Mouse (Mus musculus) neural tube, embryonic 15.5 days (tissue): ENCODE measurements around the gene Gm20388. TPM values are rescaled to one million over a fixed set of nuclear protein-coding genes. Genes with fewer than 3 reads are reported as not detected.

Source experiments
- ATAC-seq: fragments of 200-750 bp; cut with Nextera tagmentation; 2 replicates; pipeline ENCODE4 v1.8.0; 2017; ENCODE audit warnings: mild to moderate bottlenecking, moderate TSS enrichment, moderate library complexity; ENCODE audit not compliant: low FRiP score
- H3K27ac ChIP-seq: fragments of 300-500 bp; sonication (generic); replicated peaks from 2 replicates; pipeline ENCODE4 v1.5.1; 2015; ENCODE audit warnings: mild to moderate bottlenecking, inconsistent platforms
- H3K27me3 ChIP-seq: fragments of 300-500 bp; sonication (generic); replicated peaks from 2 replicates; pipeline ENCODE4 v1.6.1; 2015; ENCODE audit warnings: inconsistent platforms
- H3K36me3 ChIP-seq: fragments of 300-500 bp; sonication (generic); 2 replicates; pipeline ENCODE4 v1.6.1; 2015; ENCODE audit warnings: inconsistent platforms
- H3K4me1 ChIP-seq: fragments of 300-500 bp; sonication (generic); 2 replicates; pipeline ENCODE4 v1.6.1; 2015; ENCODE audit warnings: inconsistent platforms
- H3K4me2 ChIP-seq: fragments of 300-500 bp; sonication (generic); 2 replicates; pipeline ENCODE4 v1.6.1; 2015; ENCODE audit warnings: inconsistent platforms, mild to moderate bottlenecking, moderate library complexity
- H3K4me3 ChIP-seq: fragments of 300-500 bp; sonication (generic); replicated peaks from 2 replicates; pipeline ENCODE4 v1.5.1; 2015; ENCODE audit warnings: mild to moderate bottlenecking, inconsistent platforms
- H3K9ac ChIP-seq: fragments of 300-500 bp; sonication (generic); replicated peaks from 2 replicates; pipeline ENCODE4 v1.6.1; 2015; ENCODE audit warnings: mild to moderate bottlenecking, inconsistent platforms
- H3K9me3 ChIP-seq: fragments of 300-500 bp; sonication (generic); replicated peaks from 2 replicates; pipeline ENCODE4 v1.6.1; 2016; ENCODE audit warnings: inconsistent platforms
- WGBS: fragments of 180-500 bp; shearing (Covaris S2); methylation state at CpG from one replicate; pipeline ENCODE4 v1.1.7; 2015; ENCODE audit warnings: mixed read lengths; 5-methylcytosine and 5-hydroxymethylcytosine counted together
- polyA plus RNA-seq: library from polyadenylated mRNA; unstranded; fragments of >200 nt; fragmentation: Nextera tagmentation; extraction: Ambion mirVana; gene quantifications from 2 replicates; pipeline ENCODE4 v1.2.1, GENCODE M21; 2015

Gm20388 gene
- polyA plus RNA-seq, 1 experiment from 2014 or later, result not detected

GRCm38 (mm10) chr8:124379289-124379688 lies 4468.6 kb downstream of the Gm20388 start:
- Histone ChIP-seq H3K9ac (no peak overlapping the region), H3K36me3 (peaks cover 25% of the 10 kb centered on the region), H3K4me2 (no peak overlapping the region), H3K4me3 (no peak overlapping the region), H3K27me3 (no peaks in the 10 kb centered on the region), H3K9me3 (no peaks in the 10 kb centered on the region), H3K27ac (no peak overlapping the region), H3K4me1 (peaks cover 13% of the 10 kb centered on the region)
- 67% methylated on average over 6 of the region's 6 CpGs for WGBS
- ATAC-seq, result no peak

GRCm38 (mm10) chr8:124382235-124382634 lies 4471.6 kb downstream of the Gm20388 start:
- Histone ChIP-seq H3K4me2 (peak overlapping the region; percentile 6; the same call in 1 of the 2 replicates), H3K4me1 (peaks cover 21% of the 10 kb centered on the region), H3K27me3 (no peaks in the 10 kb centered on the region), H3K4me3 (no peak overlapping the region), H3K36me3 (peaks cover 17% of the 10 kb centered on the region), H3K9ac (no peak overlapping the region), H3K9me3 (no peaks in the 10 kb centered on the region), H3K27ac (peak overlapping the region; percentile 64)
- no peak; the same call in 1 of the 2 replicates for ATAC-seq
- 36% methylated on average over 10 of the region's 10 CpGs for WGBS

DNA sequence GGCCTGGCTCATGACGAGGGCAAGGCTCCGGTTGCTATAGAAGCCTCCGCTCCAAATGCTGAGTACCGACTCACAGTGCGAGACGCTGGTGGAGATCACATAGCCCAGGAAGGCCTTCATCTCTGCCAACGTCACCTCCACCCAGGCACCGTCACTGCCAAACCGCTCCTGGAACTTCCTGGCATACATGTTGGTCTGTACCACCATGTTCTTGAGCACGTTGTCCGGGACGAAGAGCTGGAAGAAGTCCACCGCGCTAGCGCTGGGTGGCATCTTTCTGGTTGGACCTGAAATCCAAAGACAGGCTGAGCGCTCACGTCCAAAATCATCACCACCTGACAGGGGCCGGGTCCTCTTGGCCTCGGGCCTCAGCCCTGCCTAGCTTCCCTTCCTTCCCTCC lies 4473.7 kb downstream of the Gm20388 start:
- ATAC-seq, result no peak

DNA sequence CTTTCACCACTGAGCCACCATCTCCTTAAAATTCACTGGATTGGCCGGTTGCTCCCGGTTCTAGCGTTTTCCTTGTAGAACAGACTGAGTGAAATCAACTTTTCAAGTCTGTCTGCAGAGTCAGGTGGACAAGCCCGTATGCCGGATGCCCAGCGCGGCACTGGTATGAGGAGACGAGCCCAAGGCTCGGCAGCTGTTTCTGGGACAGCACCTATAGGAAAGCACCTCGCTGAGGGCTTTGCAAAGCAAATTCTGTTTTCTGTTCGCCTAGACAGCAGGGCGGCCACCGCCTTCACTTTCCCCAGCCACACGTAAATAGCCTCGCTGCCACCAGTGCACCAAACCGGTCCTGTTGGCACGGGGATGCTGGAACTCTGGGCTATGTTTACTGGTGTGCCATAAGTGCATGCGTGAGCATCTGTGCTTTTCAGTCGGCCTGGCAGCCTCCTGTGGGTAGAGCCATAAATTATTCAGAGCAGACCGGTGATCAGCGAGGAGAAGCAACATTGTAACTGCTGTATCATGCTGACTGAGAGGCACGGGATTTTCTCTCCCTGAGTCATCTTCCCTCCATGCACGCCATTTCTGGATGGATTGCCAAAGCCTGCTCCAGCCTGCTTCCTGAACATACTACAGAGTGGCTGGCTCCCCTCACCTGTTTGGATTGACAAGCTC lies 4475.7 kb downstream of the Gm20388 start:
- Histone ChIP-seq H3K27ac (peak overlapping the region; percentile 28; the same call in 1 of the 2 replicates), H3K27me3 (no peaks in the 10 kb centered on the region), H3K4me3 (no peak overlapping the region), H3K36me3 (peaks cover 5% of the 10 kb centered on the region), H3K4me2 (no peak overlapping the region), H3K9ac (no peak overlapping the region), H3K9me3 (no peaks in the 10 kb centered on the region), H3K4me1 (peaks cover 21% of the 10 kb centered on the region)
- 0 out of 2 replicates have a peak, but pooled peaks have one; percentile 33 for ATAC-seq
- WGBS, result 49% methylated on average over 23 of the region's 23 CpGs

More for the DNA sequence above, 4473.7 kb downstream of the Gm20388 start:
- Histone ChIP-seq H3K9ac (no peak overlapping the region), H3K4me3 (no peak overlapping the region), H3K4me2 (no peak overlapping the region), H3K27ac (no peak overlapping the region), H3K9me3 (no peaks in the 10 kb centered on the region), H3K4me1 (peaks cover 21% of the 10 kb centered on the region), H3K27me3 (no peaks in the 10 kb centered on the region), H3K36me3 (peaks cover 10% of the 10 kb centered on the region)
- WGBS, result 95% methylated on average over 19 of the region's 19 CpGs

GRCm38 (mm10) chr8:124389495-124389894 lies 4478.9 kb downstream of the Gm20388 start:
- Histone ChIP-seq H3K27me3 (no peaks in the 10 kb centered on the region), H3K4me1 (peaks cover 13% of the 10 kb centered on the region), H3K36me3 (no peaks in the 10 kb centered on the region), H3K27ac (no peak overlapping the region), H3K4me2 (no peak overlapping the region), H3K9me3 (no peaks in the 10 kb centered on the region), H3K4me3 (no peak overlapping the region), H3K9ac (no peak overlapping the region)
- no peak for ATAC-seq
- WGBS, result 83% methylated on average over 11 of the region's 11 CpGs

DNA sequence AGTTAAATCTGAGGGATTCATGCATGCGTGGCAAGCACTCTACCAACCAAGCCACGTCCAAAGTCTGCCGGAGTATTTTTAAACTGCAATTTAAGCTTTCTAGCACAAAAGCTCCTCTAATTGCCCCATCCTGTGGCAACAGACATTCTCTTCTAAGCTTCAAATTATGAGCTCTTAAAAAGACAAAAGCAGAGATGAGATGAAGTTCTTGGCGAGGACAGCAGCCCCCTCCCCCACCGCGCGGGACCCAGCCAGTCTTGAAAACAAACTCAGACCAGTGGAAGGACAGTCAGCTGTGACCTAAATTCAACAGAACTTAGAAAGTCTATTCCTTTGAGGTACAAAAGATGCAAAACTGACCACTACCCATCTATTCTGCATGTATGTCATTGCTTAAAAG lies 4480.6 kb downstream of the Gm20388 start:
- Histone ChIP-seq H3K27me3 (no peaks in the 10 kb centered on the region), H3K4me1 (peaks cover 17% of the 10 kb centered on the region), H3K4me2 (no peak overlapping the region), H3K9me3 (no peaks in the 10 kb centered on the region), H3K9ac (no peak overlapping the region), H3K36me3 (peaks cover 2% of the 10 kb centered on the region; the same call in 1 of the 2 replicates), H3K4me3 (no peak overlapping the region), H3K27ac (0 out of 2 replicates have a peak overlapping the region, but pooled peaks have one; percentile 4)
- no peak for ATAC-seq
- WGBS, result 75% methylated on average over 7 of the region's 7 CpGs

DNA sequence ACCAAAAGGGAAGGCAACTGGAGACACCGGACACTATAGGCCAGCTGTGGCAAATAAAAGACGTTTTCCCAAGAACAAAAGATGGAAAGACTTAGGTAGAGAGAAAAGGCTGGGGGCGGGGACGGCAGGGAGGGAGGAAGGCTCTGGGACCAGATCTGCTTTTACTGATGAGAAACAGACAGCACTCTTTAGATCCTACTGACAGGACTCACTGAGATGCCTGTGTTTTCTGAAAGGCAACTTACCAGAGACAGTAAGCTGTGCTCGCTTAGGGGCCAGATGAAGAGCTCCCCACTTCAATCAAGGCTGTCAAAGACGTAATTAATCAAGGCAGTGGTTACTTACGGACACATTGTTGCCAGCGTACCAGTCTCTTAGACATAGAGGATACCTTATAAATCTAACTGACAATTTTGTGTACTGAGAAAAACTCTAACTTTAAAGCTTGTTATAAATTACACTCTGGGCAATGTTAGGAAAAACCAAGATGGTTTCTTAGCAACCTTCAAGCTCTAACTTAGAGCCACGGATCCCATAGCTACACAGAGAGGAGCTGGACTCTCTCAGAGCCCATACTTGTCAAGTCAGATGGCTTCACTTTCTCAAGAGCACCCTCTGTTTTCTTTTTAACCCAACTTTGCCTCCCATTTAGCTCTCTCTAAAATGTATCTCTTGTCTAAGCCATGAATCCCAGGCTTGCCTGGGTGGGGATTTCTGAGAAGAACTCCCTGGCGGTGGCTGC lies 4481.8 kb downstream of the Gm20388 start:
- no peak overlapping the region for H3K4me3 ChIP-seq
- WGBS, result 33% methylated on average over 10 of the region's 10 CpGs
- no peak for ATAC-seq
- H3K27me3 ChIP-seq, result no peaks in the 10 kb centered on the region
- peak overlapping the region; percentile 60 for H3K27ac ChIP-seq
- H3K36me3 ChIP-seq, result peaks cover 2% of the 10 kb centered on the region; the same call in 1 of the 2 replicates
- no peaks in the 10 kb centered on the region for H3K9me3 ChIP-seq
- H3K4me2 ChIP-seq, result no peak overlapping the region
- no peak overlapping the region for H3K9ac ChIP-seq
- peaks cover 15% of the 10 kb centered on the region; the same call in 1 of the 2 replicates for H3K4me1 ChIP-seq

- ATAC-seq, result no peak
- H3K4me1 ChIP-seq, result peaks cover 18% of the 10 kb centered on the region; the same call in 1 of the 2 replicates
- no peaks in the 10 kb centered on the region for H3K9me3 ChIP-seq
- H3K4me3 ChIP-seq, result no peak overlapping the region
- peaks cover 2% of the 10 kb centered on the region; the same call in 1 of the 2 replicates for H3K36me3 ChIP-seq
- 84% methylated on average over 5 of the region's 5 CpGs for WGBS
- H3K27ac ChIP-seq, result peak overlapping the region; percentile 60
- no peaks in the 10 kb centered on the region for H3K27me3 ChIP-seq
- no peak overlapping the region for H3K9ac ChIP-seq
- H3K4me2 ChIP-seq, result no peak overlapping the region
Observed at GRCm38 (mm10) chr8:124393013-124393412, 4482.4 kb downstream of the Gm20388 start.

GRCm38 (mm10) chr8:124393927-124394326 lies 4483.3 kb downstream of the Gm20388 start:
- no peak for ATAC-seq
- 89% methylated on average over 4 of the region's 4 CpGs for WGBS

DNA sequence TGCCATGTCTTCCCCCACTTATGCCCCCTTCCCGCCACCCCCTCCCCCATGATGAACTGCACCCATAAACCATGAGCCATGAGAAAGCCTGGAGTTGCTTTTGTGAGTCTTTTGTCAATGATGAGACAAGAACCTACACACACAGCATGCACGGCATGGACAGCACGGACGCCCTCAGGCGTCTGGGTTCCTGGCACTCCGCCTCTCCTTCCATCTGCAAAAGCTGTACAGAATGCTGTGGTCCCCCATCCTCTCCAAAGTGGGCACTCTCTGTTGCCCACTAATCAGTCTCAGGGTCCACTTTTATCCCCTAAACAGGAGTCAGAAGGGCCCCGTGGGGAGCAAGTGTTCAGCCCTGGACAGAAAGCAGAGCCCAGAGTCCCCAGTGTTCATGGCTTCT lies 4484.3 kb downstream of the Gm20388 start:
- Histone ChIP-seq H3K9ac (no peak overlapping the region), H3K4me2 (no peak overlapping the region), H3K4me3 (no peak overlapping the region), H3K9me3 (no peaks in the 10 kb centered on the region), H3K27ac (no peak overlapping the region), H3K36me3 (peaks cover 2% of the 10 kb centered on the region; the same call in 1 of the 2 replicates), H3K4me1 (peaks cover 20% of the 10 kb centered on the region; the same call in 1 of the 2 replicates), H3K27me3 (no peaks in the 10 kb centered on the region)
- no peak for ATAC-seq
- 70% methylated on average over 7 of the region's 7 CpGs for WGBS

More at GRCm38 (mm10) chr8:124393927-124394326, 4483.3 kb downstream of the Gm20388 start:
- Histone ChIP-seq H3K27ac (no peak overlapping the region), H3K4me2 (no peak overlapping the region), H3K9me3 (no peaks in the 10 kb centered on the region), H3K9ac (no peak overlapping the region), H3K27me3 (no peaks in the 10 kb centered on the region), H3K36me3 (peaks cover 2% of the 10 kb centered on the region; the same call in 1 of the 2 replicates), H3K4me3 (no peak overlapping the region), H3K4me1 (peaks cover 19% of the 10 kb centered on the region; the same call in 1 of the 2 replicates)
